Mouse (Mus musculus) liver, adult 2 months (tissue): Measurements from ENCODE around the gene Gm9857.

Experiments
- CTCF ChIP-seq: fragments of 200-500 bp; IDR thresholded peaks from 2 replicates; pipeline ENCODE4 v1.5.1; 2011; ENCODE audit warnings: low read depth, low read length, control low read depth
- POLR2A ChIP-seq: fragments of 200-500 bp; IDR thresholded peaks from 2 replicates; pipeline ENCODE4 v1.6.1; 2011; ENCODE audit warnings: low read length, control low read depth; ENCODE audit not compliant: insufficient read depth; ENCODE audit errors: extremely low read depth

DNA sequence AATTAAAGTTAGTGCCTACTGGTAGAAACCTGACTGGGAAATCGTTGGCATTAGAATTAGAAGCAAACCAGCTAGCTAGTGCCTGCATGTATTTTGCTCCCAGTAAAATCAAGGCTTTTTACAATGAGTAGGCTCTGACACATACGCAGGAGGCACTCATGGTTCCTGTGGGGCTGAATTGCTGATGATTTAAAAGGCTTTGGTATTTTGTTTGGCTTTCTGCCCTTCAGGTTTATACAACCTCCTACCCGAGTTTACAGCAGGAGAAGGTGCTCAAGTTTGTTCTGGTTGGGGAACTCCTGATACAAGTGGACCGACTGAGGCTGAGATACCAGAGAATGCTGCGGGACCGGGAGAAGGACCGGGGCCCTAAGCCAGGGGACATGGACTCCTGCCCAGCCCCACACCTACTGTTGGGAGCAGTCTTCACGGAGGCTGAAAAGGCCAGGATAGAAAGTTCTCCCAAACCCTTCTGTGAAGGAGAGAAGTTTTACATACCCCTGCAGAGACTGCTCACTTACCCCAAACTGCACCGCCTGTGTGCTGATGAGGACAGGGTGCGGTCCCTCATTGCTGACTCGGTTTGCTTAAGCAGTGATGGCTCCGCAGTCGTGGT is 19.5 kb upstream of the Gm9857 start:
- no peak for TF ChIP-seq POLR2A
- TF ChIP-seq CTCF, result no peak
